Mouse (Mus musculus) adrenal gland, adult (tissue): ENCODE measurements at regions not wholly inside any gene's neighbourhood (a gene's known extent, or its start where the extent isn't known, plus 50 kb on each side); places are given as distances from the start of the nearest gene placed in this dataset.
A peak's percentile ranks its signal among the peaks of the same experiment; 100 is the strongest.
"Not testable (repeated sequence)": the region's sequence is repeated elsewhere in the genome, so short reads cannot be mapped to it uniquely, and the experiment has no call there.

ENCODE experiments used
- DNase-seq, 2 experiments: peaks; one replicate each; pipeline ENCODE4 v3.0.0; 2022 to 2023; ENCODE audit warnings: low spot score in 1 of 2; ENCODE audit not compliant: inconsistent age in 2 of 2

DNA sequence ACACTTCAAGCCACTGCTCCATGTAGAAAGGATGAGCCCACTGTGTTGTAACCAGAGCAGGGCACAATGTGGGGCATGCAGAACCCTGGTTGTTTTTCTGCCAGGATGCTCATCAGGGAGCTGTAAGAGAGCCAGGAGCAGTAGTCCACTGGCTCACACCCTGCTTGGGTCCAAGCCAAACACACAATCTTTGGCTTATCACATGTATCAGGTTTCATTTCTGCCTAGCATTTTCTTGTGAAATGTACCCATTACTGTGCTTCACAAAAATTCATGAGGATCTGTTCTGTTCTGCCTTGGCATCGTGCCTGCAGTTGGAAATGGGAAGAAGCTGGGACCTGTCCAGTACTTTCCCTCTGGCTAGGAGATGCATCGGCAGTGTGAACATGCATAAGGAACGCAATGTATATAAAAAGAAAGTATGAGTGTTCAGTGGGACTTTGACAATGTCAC, 491.6 kb upstream of the Igfbp3 start:
- peak in 1 of 2 experiments; percentile 59 for DNase-seq

DNA sequence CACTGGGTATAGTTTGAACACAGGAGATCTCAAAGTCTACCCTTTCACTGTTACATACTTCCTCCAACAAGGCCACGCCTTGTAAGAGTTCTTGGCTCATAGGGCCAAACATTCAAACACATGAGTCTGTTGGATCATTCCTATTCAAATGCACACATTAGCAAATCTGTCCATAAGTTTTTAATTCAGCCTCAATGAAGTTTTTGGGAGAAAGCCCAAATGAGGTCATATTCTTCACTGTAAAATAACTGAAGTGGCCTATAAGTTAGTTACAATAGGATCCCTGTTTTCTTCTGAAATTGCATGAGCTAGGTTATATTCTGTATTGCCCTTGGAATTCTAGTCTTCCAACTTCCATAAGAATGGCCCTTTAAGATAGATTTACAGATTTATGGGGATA, 483.9 kb upstream of the Igfbp3 start:
- DNase-seq: no peak

DNA sequence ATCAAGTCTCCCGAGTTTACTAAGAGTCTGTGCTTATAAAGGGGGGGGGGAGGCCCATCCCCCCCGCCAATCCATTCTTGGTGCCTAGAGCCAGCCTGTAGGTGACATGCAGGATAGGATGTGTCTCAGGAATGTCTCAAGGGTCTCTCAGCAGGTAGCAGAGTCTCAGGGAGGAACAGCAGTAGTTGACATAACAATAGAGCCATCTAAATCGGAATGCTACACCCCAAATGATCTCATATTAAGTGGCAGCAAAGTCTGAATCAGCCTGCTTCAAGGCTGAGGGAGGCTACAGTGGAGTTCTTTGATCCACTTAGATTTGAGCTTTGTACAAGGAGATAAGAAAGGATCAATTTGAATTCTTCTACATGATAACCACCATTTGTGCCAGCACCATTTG, 476.0 kb upstream of the Igfbp3 start:
- not testable (repeated sequence) for DNase-seq

DNA sequence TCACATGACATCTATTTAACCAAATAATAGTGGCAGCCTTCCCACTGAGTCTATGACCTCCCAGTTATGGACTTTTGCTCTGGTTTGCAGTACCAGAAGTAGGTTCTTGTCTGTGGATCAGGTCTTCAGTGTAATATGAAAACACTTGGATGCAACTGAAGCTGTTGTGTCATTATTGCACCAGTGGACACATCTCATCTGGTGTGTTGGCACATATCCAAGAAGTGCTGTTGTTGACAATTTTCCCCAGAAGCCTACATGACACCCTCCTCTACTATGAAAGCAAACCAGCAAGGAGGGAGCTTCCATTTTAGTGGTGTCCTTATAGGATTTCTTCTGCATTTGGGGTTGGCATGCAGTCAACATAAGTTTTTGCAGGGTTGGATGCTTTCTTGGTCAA, 459.1 kb upstream of the Igfbp3 start:
- DNase-seq: no peak

DNA sequence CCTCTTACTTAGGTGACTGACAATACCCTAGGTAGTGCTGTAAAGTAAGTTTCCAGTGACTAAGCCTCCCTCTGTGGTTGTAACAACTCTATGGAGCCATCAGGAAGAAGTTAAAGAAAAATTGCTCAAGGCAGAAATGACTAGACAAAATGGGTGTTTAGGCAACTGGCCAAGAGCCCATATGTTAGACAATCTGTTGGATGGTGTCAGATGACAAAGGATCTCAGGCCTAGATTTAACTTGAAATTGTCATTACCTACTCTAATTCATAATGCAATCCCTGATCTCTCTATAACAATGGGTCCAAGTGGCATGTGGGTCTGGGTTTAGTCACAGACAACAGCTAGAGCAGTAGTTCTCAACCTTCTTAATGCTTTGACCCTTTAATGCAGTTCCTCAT, 416.9 kb upstream of the Igfbp3 start:
- DNase-seq: no peak

DNA sequence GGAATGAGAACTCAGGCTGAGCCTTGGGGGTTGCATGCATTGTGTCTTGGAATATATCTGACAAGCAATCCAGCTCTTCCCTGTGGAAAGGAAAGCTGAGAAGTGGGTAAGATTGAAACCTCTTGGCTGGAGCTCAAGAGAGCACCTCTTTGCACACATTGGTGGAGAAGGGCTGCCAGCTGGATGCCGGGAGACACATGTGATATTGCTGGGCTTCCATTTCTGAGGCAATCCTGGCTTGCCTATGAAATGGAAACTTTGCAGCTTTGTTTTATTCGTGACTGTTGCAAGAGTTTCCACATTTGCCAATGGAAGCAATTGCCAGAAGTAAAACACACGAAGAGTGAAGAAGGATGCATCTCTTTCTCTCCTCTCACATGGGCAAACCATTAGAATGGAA, 411.5 kb upstream of the Igfbp3 start:
- peak in 1 of 2 experiments; percentile 40 for DNase-seq

DNA sequence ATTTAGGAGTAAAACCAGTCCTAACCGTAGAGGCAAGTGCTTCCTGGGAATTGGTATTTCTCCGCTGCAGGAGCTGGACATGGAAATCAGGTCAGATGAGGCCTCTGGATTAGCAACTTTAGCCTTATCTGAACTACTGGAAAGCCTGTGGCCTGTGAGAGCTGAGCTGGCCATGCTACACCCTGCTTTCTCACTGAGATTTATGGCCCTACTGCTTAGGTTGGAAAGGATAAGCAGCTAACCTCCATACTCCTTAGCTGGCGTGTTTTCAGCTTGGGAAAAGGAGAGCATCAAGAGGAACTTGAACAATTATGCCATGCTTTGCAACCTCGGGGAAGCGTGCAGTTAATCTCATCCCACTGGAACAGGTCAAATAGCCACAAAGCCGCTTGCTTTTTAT, 406.6 kb upstream of the Igfbp3 start:
- no peak for DNase-seq

DNA sequence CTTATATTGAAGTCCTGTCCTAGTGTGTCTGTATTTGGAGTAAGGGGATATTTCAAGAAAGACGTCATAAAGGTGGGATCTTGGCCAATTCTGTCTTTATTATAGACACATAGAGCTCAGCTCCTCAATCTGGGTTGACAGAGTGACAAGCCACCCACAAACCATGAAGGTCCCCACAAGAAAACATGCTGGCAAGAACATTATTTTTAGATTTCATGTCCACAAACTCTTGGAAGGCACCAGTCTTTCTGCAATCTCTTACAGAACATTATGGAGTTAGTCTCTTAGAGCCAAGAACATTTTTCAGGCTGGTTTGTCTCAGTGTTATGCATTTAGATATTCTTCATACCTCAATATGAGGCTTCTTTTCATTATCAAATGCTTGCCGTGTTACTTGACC, 397.0 kb upstream of the Igfbp3 start:
- no peak for DNase-seq

DNA sequence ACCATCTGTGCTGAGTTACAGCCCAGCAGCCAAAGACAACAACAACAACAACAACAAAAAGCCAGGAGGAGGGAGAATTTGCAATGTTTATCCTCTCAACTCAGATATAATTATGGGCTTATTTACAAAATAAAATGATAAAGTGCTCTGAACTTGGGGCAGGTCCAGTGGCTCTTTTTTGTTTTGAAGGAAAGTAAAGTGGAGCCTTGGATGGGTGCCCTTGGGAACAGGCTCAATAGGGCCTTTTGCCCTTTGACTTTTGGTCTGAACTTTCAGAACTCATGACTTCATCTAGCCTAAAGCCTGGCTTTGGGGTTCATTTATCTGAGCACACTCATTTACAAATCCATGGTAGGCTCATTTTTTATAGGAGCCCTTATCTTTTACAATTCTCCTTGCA, 396.2 kb upstream of the Igfbp3 start:
- DNase-seq: peak; percentile 6 to 24

DNA sequence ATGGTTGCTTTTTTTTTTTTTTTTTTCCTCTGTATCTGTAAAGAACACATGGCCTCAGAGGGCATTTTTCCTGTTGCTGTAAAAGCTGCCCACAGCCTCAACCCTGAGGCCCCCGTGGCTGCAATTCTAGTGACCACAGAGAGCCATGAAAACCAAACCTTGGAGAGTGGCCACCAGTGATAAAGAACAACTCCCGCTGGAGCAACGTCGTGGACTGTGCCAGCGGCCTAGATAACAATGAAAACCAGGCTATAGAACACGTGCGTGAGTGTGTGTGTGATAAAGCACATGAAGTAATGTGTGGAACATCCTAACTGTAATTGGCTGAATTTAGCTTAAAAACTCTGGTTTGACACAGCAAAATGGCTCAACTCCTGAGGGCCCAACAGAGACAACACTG, 392.9 kb upstream of the Igfbp3 start:
- DNase-seq: no peak

DNA sequence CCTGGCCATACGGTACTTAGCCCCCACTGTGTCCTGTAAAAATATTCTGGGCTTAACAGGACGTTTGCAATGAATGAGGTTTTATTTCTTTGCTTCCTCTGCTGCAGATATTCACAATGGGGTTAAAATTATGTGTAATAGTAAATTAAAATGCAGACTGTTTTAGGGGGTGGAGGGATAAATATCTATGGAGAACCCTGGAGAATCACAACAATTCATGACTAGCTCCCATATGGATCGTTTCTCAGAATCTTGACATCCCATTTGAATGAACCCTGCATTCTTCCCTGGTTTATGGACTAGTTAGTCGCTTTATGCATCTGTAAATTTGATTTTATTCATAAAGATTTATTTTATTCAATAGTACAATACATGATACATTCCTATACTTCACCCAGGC, 378.3 kb upstream of the Igfbp3 start:
- DNase-seq: no peak

DNA sequence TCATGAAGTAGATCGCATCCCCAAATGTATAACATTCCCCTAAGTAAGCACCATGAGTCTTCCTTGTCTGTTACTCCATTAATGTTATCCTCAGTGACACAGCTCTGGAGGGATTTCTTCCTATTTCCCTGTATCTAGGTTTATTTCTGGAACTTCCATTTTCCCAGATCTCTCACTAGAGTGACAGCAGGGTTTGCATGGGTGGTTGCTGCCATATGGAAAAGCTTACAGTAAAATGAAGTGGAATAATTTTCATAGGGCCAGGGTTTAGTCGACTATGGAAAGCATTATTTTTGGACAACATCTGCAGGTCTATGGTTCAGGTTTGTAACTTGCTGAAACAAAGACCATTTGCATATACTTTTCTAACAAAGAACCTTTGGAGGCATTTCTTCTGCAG, 369.6 kb upstream of the Igfbp3 start:
- no peak for DNase-seq

DNA sequence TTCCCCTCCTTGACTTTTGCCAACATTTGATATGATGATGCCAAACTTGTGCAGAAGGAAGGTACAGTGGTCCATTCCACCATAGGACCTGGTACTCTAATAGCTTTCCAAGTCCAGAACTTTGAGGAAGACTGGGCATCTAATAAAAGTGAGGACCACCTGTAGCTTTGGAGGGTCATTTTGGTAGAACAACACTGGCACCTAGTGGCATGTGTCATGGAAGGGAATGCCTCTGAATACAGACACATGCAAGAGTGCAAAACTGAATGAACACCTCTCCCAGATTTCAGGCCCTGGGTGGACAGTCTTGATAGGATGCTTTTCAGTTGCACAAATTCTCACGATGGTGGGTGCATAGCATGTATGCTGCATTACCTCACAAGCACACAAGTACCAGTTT, 354.8 kb upstream of the Igfbp3 start:
- DNase-seq: peak; percentile 15 to 68

DNA sequence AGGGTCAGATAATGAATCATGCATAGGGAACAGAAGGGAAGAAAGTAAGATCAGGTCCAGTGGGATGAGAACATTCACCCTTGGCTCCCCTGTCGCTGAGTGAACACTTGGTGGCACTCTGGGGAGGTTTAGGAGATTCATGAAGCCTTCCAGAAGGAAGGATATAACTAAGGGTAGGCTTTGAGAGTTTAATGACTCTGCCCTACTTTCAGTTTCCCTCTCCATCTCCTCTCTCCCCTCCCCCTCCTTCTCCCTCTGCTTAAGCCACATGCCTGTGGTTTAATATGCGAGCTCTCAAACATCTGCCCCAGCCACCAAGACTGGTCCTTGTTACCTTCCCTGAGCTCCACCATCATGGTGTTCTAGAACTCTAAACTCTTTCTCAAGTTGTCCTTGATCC, 348.3 kb upstream of the Igfbp3 start:
- no peak for DNase-seq

DNA sequence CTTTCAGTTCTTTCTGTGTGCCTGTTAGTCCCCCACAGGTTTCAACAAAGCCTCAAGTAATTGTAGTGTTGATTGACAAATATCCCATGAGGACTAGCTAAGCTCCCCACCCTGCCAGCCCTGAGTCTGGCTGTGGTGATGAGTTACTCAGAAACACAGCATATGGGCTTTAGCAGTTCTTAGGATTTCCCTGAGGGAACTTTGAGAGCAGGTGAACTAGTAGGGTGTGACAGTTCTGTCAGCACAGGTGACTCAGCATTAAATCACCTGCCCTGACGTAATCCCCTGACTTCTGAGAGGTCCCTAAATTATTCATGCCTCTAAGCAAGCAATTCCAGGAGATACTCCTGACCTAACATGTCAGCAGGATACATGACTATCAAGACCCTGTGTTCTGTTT, 347.7 kb upstream of the Igfbp3 start:
- no peak for DNase-seq

DNA sequence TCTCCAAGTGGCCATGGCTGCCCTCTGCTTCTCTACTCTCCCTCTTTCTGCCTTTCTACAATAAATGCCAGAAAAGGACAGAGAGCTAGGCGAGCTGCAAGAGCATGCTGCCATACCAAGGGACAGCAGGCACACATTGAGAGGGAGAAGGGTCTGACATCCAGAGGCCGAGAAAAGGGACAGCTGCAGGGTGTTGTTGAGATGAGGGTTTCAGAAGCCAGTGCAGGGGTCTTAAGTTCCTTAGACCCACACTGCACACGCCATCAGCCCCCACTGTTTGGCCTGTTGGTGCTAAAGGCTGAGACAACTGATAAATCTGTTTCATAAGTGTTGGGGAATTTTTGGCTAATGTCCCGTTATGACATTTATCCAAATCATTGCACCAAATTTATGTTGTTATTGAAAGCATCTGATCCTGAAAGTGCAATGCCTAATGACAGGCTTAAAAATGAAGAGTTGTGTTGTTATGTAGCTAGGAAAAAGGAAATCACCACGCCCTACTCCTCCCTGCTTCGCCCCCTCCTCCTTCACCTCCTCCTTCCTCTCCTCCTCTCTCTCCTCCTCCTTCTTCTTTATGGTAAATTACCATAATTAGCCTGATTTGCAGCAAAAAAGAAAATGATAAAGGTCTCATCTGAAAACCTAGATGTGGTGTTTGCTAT, 342.0 kb upstream of the Igfbp3 start:
- no peak for DNase-seq

DNA sequence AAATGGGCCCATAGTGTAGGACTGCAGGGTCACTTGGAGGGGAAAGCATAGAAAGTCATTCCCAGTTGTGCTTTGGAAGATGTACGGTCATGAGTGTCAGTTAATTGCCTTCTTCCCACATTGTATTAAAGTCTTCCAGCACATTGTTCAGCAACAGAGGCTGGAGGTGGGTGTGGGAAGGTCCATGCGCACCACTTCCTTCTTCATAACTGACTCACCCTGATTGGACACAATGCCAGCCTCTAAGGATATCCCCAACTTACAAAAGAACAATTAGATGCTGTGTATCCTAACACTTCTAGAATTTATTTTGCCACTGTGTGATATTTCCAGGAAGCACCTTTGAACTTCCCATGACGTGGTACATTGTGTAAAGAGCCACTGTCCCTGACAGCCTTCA, 338.4 kb upstream of the Igfbp3 start:
- DNase-seq: peak in 1 of 2 experiments; percentile 18

DNA sequence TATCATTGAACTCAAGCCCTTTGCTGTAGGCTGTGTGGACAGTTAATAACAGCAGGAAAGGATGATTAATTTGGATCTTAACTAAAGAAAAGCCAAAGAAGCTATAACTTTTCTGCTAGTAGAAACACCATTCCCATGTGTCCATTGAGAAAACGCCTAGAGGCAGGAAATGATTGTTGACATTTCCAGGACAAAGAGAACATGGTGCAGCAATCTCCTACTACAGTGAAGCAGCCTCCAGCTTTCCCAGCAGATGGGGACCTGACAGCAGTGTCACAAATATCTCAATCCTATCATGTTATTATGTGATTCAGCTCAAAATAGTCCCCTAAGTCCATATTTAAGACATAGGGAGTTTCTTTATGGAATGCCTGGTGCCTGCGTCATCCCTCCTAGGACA, 334.1 kb upstream of the Igfbp3 start:
- no peak for DNase-seq

DNA sequence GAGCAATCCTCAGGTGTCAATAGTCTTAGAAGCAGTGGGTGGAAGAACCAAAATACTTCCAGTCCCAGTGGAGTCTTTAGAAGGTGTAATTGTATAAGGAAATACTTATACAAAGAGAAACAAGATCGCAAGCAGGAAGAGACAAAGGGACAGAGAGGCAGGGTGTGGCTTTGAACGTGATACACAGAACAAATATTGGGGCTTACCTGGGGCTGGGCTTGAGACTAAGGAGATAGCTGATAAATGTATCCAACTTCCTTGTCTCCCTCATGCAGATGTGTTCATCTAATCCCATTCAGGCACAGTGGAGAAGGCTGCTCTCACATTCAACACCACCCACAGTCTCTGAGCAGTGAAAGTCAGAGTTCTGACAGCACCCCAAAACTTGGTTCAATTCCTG, 331.9 kb upstream of the Igfbp3 start:
- no peak for DNase-seq

DNA sequence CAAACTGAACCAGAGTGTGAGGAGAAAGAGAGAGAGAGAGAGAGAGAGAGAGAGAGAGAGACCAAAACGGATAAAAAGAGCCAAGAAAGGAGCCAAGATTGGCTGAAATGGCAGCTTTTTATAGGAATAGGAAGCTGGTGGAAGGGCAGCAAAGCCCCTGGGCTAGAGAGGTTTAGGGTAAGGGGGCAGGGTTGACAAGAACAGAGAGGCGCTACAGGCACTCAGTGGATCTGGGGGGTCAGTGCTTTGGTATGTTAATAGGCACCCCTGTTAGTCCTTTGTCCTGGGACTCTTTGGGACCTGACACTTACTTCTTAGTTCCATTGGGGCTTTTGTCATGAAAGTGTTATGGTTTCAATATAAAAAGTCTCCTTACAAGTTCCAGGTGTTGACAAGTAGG, 320.9 kb upstream of the Igfbp3 start:
- no peak for DNase-seq

DNA sequence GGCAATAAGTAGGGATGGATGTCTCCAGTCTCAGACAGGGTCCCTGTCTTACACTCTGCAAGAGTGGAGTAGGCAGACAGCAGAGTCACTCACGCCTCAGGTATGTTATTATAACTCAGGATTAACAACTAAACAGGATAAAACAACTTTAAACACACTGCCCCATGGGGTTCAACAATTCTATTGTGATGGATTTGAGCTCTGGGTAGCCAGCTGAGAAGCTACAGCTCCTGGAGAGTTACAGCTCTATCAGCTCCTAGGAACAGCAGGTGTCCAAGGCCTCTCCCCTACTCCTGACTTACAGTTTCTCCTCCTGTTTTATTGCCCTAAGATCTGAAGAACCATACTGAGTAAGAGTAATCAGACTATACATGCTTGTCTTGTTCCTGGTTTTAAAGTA, 319.6 kb upstream of the Igfbp3 start:
- no peak for DNase-seq

DNA sequence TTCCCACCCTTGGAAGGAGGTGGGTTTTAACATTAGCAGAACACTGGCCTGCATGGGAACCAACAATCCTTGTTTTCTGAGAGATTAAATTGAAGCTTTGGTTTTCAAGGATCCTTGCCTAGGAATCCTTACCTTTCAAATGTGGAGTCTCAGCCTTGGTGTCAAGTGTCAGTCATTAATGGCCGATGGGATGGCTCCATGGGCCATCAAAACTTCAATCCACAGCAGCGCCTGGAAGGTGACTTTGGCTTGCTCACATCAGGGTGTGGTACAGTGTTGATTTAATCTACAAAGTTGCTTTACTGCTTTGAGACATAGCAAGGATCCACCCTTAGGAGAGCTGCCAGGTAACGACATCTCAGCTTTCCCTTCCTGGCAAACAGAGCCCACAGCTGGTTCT, 318.1 kb upstream of the Igfbp3 start:
- no peak for DNase-seq

DNA sequence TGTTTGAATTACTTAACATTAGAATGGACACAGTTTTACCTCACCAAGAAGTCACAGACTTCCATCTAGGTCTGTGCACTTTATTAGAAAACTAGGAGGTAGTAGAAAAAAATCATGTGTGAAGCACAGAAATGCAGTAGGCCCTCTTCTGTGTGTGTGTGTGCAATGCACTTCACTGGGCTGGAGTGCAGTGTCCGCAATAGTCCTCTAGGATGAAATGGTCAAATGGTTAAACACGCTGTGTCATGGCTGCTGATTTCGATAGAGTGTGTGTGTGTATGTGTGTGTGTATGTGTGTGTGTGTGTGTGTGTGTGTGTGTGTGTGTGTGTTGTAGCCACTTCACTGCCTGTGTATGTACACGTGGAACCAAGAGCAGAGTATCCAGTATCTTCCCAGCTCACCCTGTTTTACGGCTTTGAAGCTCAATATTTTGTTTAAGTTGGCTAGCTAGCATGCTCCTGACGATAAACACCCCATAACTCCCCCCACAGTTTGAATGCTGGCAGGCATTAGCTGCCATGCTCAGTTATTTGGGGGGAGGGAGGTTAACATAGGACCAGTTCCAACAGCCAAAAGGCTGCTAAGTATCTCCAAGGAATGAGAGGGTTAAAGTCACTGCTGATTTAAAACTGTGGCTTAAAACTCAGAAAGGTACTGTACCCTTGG, 316.9 kb upstream of the Igfbp3 start:
- no peak for DNase-seq
